Mouse (Mus musculus) lung, adult 2 months (tissue): ENCODE data around the gene Msmb. TPM values are rescaled to one million over a fixed set of nuclear protein-coding genes. Genes with fewer than 3 reads are reported as not detected.
"Not testable (repeated sequence)": the region's sequence is repeated elsewhere in the genome, so short reads cannot be mapped to it uniquely, and the experiment has no call there.

Experiments used
- DNase-seq: peaks from one replicate; pipeline ENCODE4 v3.0.0; 2022
- H3K4me1 ChIP-seq: fragments of 200-500 bp; 2 replicates; pipeline ENCODE4 v1.6.1; 2011; ENCODE audit warnings: low read length; ENCODE audit not compliant: control insufficient read depth, insufficient read depth
- H3K4me3 ChIP-seq: fragments of 200-500 bp; replicated peaks from 2 replicates; pipeline ENCODE3; 2011; ENCODE audit warnings: low read depth, mild to moderate bottlenecking, control low read depth, low read length; ENCODE audit errors: extremely low read depth
- CTCF ChIP-seq: fragments of 200-500 bp; IDR thresholded peaks from 2 replicates; pipeline ENCODE4 v1.5.1; 2011; ENCODE audit warnings: mild to moderate bottlenecking, low read length, control low read depth; ENCODE audit not compliant: insufficient read depth
- POLR2A ChIP-seq: fragments of 200-500 bp; IDR thresholded peaks from 2 replicates; pipeline ENCODE4 v1.6.1; 2011; ENCODE audit warnings: low read depth, mild to moderate bottlenecking, control low read depth, low read length, borderline replicate concordance; ENCODE audit errors: extremely low read depth
- WGBS: fragments of 180-500 bp; shearing (Covaris S2); methylation state at CpG from one replicate; pipeline ENCODE4 v1.1.7; 2018; 5-methylcytosine and 5-hydroxymethylcytosine counted together
- polyA plus RNA-seq: library from polyadenylated mRNA; depleted of rRNA; stranded (reverse); fragments of >200 nt; gene quantifications from 2 replicates; pipeline ENCODE4 v1.2.3, GENCODE M21; 2012; rRNA removed

Msmb gene
- polyA plus RNA-seq, 1 experiment, result not detected

- TF ChIP-seq POLR2A (no peak), CTCF (peak; percentile 86)
- no peaks in the 10 kb centered on the region for H3K4me1 ChIP-seq
- DNase-seq, result peak; percentile 46
- WGBS, result 30% methylated on average over 3 of the region's 3 CpGs
- no peak overlapping the region for H3K4me3 ChIP-seq
Observed at GRCm38 (mm10) chr14:32192437-32192836, 50.6 kb downstream of the Msmb start.

GRCm38 (mm10) chr14:32193557-32193956 is 51.7 kb downstream of the Msmb start:
- not testable (repeated sequence) for H3K4me3 ChIP-seq, DNase-seq, H3K4me1 ChIP-seq
- 77% methylated on average over 5 of the region's 5 CpGs for WGBS

GRCm38 (mm10) chr14:32201354-32201753 is 59.5 kb downstream of the Msmb start:
- TF ChIP-seq POLR2A, result no peak
- DNase-seq, result no peak
- Histone ChIP-seq H3K4me1 (peaks cover 11% of the 10 kb centered on the region), H3K4me3 (peak overlapping the region; percentile 98)
- WGBS, result under 1% methylated on average over 26 of the region's 26 CpGs

- TF ChIP-seq CTCF, result no peak
- TF ChIP-seq POLR2A, result 0 out of 2 replicates have a peak, but pooled peaks have one; percentile 46
- peak; percentile 81 for DNase-seq
- peak within 1 kb of the TSS; percentile 99 for H3K4me3 ChIP-seq
- WGBS, result under 1% methylated on average over 77 of the region's 77 CpGs
- H3K4me1 ChIP-seq, result peaks cover 11% of the 10 kb centered on the region
Observed at GRCm38 (mm10) chr14:32201791-32202451, 60.1 kb downstream of the Msmb start, which contains the start of the genes Timm23 and Parg. Timm23 (minus strand) TSS chr14:32201898. Parg (plus strand) TSS chr14:32201949.

Other genes with a start within 250 kb of the Msmb start
- gene Galnt15, start 113.0 kb upstream of the Msmb start, polyA plus RNA-seq, result 9.3 and 10.8 TPM in 2 replicates
- gene Oxnad1, start 56.6 kb upstream of the Msmb start, polyA plus RNA-seq, result 10.4 and 13.2 TPM in 2 replicates
- 12.3 and 13.8 TPM in 2 replicates for gene Dph3, start 56.3 kb upstream of the Msmb start, polyA plus RNA-seq
- 29.1 and 36.3 TPM in 2 replicates for gene Ncoa4, start 17.8 kb downstream of the Msmb start, polyA plus RNA-seq
- gene Timm23, start 59.9 kb downstream of the Msmb start, polyA plus RNA-seq, result 83.6 and 93.2 TPM in 2 replicates
- gene Parg, start 59.9 kb downstream of the Msmb start, polyA plus RNA-seq, result 4.1 and 4.9 TPM in 2 replicates
- 0.93 and 1.3 TPM in 2 replicates for gene Ogdhl, start 180.0 kb downstream of the Msmb start, polyA plus RNA-seq
- gene 1700024G13Rik, start 246.4 kb downstream of the Msmb start, polyA plus RNA-seq, result 8.4 and 9.1 TPM in 2 replicates